Mouse (Mus musculus): ENCODE results near the gene Adh4. TPM values are rescaled to one million over a fixed set of nuclear protein-coding genes. Genes with fewer than 3 reads are reported as not detected.
"Not testable (repeated sequence)": the region's sequence is repeated elsewhere in the genome, so short reads cannot be mapped to it uniquely, and the experiment has no call there.

Adh4 gene
- total RNA-seq, 2 experiments from 2014 or later: not detected

GRCm38 (mm10) chr3:138442203-138442602 is 26.9 kb downstream of the Adh4 start:
- intact Hi-C loops (cut with DNase I): loop anchor here (10.0 kb wide), 1 partner anchor 517 kb away; no protein-coding TSS in a partner anchor
- no peak for DNase-seq (ENCODE audit: low spot score in 2 of 2)

- intact Hi-C loops (cut with DNase I): loop anchor here (10.0 kb wide), 1 partner anchor 518 kb away; no protein-coding TSS in a partner anchor
- peak; percentile 89 to 91 for DNase-seq (ENCODE audit: low spot score in 2 of 2)
Measured at GRCm38 (mm10) chr3:138442612-138443464, 27.6 kb downstream of the Adh4 start, which contains the start of gene Adh5. Gene Adh5, plus strand, starts transcription at chr3:138443093.

DNA sequence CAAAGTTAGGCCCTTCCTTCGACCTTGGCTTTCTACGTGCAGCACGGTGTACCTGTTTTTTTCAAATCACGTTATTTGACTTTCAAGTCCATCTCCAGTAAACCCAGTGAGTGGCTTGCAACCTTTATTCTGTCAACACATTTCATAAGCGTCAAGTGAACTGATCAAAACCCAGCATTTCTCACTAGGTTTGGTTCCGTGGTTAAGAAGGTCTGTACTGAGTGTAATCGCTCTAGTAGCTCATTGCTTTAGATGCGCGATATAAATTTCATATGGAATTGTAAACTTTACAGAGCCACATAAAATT is 28.2 kb downstream of the Adh4 start:
- intact Hi-C loops (cut with DNase I): loop anchor here (10.0 kb wide), 1 partner anchor 519 kb away; no protein-coding TSS in a partner anchor

DNA sequence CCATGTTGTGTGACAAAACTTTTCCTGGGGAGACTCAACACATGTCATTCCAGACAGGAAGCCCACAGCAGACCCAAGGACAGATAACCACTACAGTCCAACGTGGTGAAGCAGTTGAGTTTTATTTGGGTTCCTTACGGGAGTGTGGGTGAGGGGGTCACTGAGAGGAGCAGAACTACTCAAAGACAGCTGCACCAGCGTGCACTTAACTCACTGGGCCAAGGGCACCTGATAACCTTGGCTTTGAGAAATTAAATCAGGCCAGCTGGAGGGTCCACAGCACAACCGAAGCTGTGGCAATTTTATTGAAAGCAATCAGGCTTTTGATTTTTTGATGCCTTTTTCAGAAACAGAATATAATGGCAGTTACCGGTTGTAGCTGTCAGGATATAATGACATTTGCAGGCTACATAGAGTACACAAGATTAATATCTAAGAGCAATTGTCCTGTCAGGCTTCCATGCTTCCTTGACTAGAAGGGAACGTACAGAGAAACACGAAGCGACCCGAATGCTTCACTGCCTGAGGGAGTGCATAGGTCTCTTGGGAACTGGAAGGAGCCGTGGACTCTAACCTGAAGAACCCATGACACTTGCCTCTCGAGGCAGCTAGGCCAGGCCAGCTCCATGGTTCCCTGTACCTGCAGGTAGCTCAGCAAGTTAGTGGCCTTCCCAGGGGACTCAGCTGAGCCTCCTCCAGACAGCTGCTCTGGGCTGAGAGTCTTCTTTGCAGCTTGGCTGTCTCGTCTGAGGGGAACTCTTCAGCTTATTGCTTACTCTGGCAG is 33.0 kb downstream of the Adh4 start:
- intact Hi-C loops (cut with DNase I): loop anchor here (10.0 kb wide), 1 partner anchor 523 kb away; no protein-coding TSS in a partner anchor
- no peak for DNase-seq (ENCODE audit: low spot score in 2 of 2)

More for the DNA sequence above, 28.2 kb downstream of the Adh4 start:
- DNase-seq (ENCODE audit: low spot score in 2 of 2): no peak

DNA sequence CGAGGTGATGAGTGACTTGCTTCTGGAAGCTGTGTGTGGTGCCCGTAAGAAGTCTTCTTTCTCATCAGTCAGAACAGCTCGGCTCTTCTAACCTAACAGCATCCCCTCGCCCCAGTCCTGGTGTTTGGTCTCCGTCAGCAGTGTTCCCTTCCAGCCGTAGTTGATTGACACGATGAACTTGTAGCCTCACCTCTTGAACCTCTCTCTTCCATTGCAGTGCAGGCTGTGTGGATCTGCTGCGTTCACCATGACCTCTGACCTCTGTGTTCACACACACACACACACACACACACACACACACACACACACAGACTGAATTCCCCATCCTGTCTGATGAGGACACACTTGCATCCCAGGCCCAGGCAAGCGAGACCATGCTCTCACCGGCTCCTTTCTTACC is 36.9 kb downstream of the Adh4 start:
- no peak for DNase-seq (ENCODE audit: low spot score in 2 of 2)
- intact Hi-C loops (cut with DNase I): no loop called here

DNA sequence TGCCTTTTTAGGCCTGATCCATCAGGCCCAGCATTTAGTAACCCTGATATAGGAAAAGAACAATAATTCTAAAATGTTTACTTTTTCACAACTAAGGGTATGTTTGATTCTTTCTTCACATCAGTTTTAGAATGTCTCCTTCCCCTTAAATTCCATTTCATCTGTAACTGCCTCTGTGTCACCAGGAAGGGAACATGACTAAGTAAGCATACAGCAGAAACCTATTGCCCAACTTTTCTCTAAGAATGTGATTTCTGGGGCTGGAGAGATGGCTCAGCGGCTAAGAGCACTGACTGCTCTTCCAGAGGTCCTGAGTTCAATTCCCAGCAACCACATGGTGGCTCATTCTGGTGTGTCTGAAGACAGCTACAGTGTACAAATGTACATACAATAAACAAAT is 39.0 kb downstream of the Adh4 start:
- intact Hi-C loops (cut with DNase I): no loop called here

DNA sequence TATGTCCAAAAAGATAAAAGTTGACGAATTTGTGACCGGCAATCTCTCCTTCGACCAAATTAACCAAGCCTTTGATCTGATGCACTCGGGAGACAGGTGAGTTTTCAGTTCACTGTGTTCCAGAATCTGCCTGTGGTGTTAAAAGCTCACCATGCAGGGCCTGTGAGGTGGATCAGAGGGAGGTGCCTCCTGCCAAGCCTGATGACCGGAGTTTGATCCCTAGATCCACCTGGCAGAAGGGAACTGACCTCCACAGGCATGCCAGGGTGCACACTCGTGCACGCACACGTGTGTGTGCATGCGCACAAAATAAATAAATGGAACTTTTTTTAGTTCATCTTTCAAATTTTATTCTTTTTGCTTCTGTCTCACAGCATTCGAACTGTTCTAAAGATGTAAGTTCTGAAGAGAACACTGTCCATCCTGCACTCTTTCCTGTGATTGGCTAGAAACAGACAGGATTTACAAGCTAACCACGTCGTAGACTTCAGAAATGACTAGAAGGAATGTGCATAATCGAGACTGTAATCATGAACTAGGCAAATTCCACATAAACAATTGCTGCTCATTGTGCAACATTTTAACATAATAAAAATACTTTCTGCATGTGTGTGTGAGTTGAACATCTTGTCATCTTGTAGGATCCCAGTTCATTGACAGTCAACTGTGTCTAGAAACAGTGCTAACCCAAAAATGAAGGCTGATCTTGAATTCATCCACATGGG is 39.6 kb downstream of the Adh4 start:
- intact Hi-C loops (cut with DNase I): no loop called here

More for the DNA sequence above, 39.0 kb downstream of the Adh4 start:
- DNase-seq (ENCODE audit: low spot score in 2 of 2): no peak

DNA sequence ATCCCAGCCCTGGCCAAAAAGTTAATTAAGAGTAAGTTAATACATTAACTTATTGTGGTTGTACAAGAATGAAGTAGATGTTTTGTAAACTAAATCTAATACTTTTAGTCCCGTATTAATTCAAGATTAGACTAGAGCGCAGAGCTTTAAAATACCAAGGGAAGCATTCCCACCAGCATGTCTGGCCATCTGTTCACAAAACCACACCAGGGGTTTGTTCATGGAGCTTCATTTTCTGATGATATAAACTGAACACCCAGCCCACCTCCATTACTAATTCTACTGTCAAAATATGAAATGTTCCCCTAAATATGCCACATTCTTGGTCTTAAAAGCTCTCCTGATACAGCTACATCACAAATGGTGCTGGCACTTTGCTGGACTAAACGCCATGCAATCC is 43.2 kb downstream of the Adh4 start:
- DNase-seq (ENCODE audit: low spot score in 2 of 2): no peak
- intact Hi-C loops (cut with DNase I): no loop called here

More for the DNA sequence above, 39.6 kb downstream of the Adh4 start:
- DNase-seq (ENCODE audit: low spot score in 2 of 2): no peak

- peak; percentile 41 to 68 for DNase-seq (ENCODE audit: low spot score in 2 of 2)
- intact Hi-C loops (cut with DNase I): loop anchor here (5.0 kb wide), 1 partner anchor 732 kb away; no protein-coding TSS in a partner anchor
Measured at GRCm38 (mm10) chr3:138460260-138460659, 45.0 kb downstream of the Adh4 start.

- intact Hi-C loops (cut with DNase I): loop anchor here (5.0 kb wide), 1 partner anchor 730 kb away; no protein-coding TSS in a partner anchor
- no peak for DNase-seq (ENCODE audit: low spot score in 2 of 2)
Measured at GRCm38 (mm10) chr3:138461832-138462231, 46.6 kb downstream of the Adh4 start.

DNA sequence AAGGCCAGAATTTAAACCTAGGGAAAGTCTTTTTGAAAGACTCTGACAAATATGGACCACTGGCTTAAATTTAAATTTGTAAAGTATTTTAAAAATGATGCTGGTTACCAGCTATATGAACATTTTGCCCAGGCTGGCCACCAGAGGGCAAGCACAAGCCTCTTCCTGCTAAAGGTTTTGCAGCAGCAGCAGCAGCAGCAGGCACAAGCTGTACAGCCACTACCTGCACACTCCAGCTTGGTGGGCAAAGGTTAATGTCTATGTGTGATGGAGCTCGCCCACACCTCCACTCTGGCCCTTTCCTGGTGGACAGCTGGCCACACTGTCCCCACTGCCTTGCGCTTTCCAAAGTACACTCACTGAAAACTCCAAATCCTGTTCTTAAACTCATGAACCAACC is 47.9 kb downstream of the Adh4 start:
- DNase-seq (ENCODE audit: low spot score in 2 of 2): no peak
- intact Hi-C loops (cut with DNase I): loop anchor here (5.0 kb wide), 1 partner anchor 729 kb away; no protein-coding TSS in a partner anchor

DNA sequence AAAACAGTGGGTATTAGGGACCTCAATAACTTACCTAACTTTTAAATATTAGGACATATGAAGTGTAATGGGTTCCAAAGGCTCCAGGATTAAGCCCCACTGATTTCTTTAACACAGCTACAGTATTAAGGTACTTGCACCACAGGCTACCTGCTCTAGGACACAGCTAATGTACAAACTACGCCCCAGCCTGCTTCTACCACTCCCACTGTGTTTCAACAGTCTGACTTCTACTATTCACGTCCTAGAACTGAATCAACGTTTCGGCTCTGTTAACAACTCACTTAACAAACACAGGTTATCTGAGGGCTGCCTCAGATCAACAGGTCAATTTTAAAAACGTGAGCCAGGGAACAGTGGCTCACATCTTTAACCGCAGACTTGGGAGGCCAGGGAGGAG is 48.5 kb downstream of the Adh4 start:
- intact Hi-C loops (cut with DNase I): loop anchor here (5.0 kb wide), 1 partner anchor 728 kb away; no protein-coding TSS in a partner anchor
- DNase-seq (ENCODE audit: low spot score in 2 of 2): no peak

DNA sequence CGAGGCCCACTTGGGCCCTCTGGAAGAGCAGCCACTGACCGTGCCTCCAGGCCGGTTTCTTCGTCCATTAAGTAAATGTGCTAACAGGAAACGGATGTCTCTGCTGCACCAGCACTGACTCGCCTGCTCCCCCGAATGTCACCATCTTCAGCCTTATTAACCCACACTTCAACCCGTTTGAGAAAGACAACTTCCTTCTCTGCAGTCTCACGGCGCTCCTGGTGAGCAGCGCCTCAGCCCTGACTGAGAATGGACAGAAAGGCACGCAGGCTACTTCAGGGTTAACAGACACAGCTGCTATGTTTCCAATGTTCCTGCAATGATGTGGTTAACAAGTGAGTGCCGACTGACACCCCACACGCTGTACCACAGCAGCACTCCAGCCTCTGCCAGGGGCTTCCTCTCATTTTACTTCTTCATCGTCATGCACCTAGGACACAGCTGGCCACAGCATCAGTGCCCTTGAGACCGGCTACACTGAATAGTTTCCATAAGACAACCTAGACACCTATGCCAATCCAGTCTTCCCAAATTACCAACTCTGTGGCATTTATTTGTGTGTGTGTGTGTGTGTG is 49.4 kb downstream of the Adh4 start:
- intact Hi-C loops (cut with DNase I): loop anchor here (5.0 kb wide), 1 partner anchor 728 kb away; no protein-coding TSS in a partner anchor
- DNase-seq (ENCODE audit: low spot score in 2 of 2): no peak

DNA sequence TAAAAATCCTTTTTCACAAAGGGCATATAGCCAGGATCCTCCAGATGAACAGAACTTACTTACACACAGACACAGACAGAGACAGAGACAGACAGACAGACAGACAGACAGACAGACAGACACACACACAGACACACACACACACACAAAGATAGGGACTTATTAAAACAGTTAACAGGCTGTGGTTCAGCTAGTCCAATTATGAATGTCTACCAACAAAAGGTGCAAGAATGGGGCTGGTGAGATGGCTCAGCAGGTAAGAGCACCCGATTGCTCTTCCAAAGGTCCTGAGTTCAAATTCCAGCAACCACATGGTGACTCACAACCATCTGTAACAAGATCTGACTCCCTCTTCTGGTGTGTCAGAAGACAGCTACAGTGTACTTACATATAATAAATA is 51.4 kb downstream of the Adh4 start:
- intact Hi-C loops (cut with DNase I); DNase-seq (ENCODE audit: low spot score in 2 of 2): not testable (repeated sequence)

GRCm38 (mm10) chr3:138471066-138471465 is 55.8 kb downstream of the Adh4 start:
- no peak for DNase-seq (ENCODE audit: low spot score in 2 of 2)
- intact Hi-C loops (cut with DNase I): no loop called here

DNA sequence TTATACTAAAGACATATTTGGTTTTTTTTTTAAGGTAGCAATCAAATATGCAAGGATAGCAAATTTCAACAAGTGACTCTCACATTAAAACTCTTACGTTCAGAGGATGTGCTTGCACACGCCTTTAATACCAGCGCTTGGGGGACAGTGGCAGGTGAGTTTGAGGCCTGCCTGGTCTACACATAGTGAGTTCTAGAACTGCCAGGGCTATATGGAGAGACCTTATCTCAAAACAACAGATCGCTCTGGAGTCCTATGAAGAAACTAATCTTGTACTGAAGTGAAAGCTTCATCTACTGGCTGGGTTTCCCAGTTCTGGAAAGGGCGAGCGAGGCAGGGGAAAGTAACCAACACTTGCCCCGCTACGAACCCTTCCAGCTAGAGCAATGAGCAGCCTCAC is 64.2 kb downstream of the Adh4 start:
- intact Hi-C loops (cut with DNase I): no loop called here
- no peak for DNase-seq (ENCODE audit: low spot score in 2 of 2)
